Mouse (Mus musculus): ENCODE measurements at regions not wholly inside any gene's neighbourhood (a gene's known extent, or its start where the extent isn't known, plus 50 kb on each side); places are given as distances from the start of the nearest gene placed in this dataset.

DNA sequence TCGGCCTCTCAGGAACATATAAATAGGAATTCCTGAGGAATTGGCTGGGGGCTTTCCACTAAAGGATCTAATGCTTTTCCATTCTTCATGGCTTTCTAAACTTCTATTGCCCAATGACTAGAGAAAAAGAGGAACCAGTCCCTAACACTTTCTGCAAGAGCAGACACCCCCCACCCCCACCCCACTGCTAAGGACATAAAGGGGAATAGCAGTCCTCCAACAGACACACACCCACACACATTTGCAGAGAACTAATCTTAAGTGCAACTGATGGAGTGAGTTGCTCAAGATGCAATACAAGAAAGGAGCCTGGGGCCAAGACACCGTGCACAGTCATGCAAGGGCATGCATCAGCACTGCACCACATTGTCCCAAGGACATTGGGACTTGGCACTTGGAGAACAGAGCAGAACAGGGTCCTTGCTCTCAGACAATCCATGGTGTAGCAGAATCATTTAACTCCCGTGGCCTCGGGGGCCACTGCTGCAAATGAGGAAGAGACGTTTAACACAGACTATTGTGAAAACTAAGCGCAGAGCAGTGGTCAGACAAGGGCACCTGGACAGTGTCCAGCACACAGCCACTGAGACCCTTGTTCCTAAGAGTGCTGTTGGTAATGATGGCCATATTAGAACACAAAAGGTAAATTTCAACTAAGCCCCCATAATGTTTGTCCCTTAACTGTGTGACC is 161.1 kb downstream of the Xpnpep1 start:
- Histone ChIP-seq H3K4me1 (ENCODE audit: control insufficient read depth in 1 of 2, insufficient read depth in 2 of 2, low read length in 2 of 2) (no peaks in the 10 kb centered on the region), H3K27me3 (ENCODE audit: control insufficient read depth in 1 of 2, insufficient read depth in 2 of 2, low read length in 2 of 2) (no peaks in the 10 kb centered on the region), H3K9ac (ENCODE audit: control insufficient read depth, low read depth, low read length, poor library complexity, severe bottlenecking) (no peak overlapping the region), H3K79me2 (ENCODE audit: control insufficient read depth, insufficient read depth, low read length, poor library complexity) (no peaks in the 10 kb centered on the region), H3K27ac (ENCODE audit: control insufficient read depth, low read depth, low read length) (no peak overlapping the region), H3K4me3 (ENCODE audit: control insufficient read depth in 1 of 2, insufficient read depth in 1 of 2, low read depth in 2 of 2, low read length in 2 of 2) (no peak overlapping the region), H3K9me3 (replicated peaks; ENCODE audit: insufficient read depth, low read length) (no peaks in the 10 kb centered on the region), H3K36me3 (ENCODE audit: control insufficient read depth in 1 of 2, insufficient read depth in 2 of 2, low read length in 2 of 2) (no peaks in the 10 kb centered on the region)
- TF ChIP-seq NRF1 (IDR thresholded peaks at IDR 0.05; ENCODE audit: insufficient read depth, low read depth, low read length, poor library complexity, severe bottlenecking) (no peak), MAX (IDR thresholded peaks at IDR 0.05; ENCODE audit: low read length) (no peak), ELF1 (IDR thresholded peaks at IDR 0.05; ENCODE audit: low read depth, low read length) (no peak), E2F4 (IDR thresholded peaks at IDR 0.05; ENCODE audit: borderline replicate concordance, low read depth, low read length) (no peak), MAZ (IDR thresholded peaks at IDR 0.05; ENCODE audit: low read depth, low read length) (no peak), UBTF (IDR thresholded peaks at IDR 0.05; ENCODE audit: borderline replicate concordance, insufficient read depth, low read depth, low read length) (no peak), POLR2A (IDR thresholded peaks at IDR 0.05; ENCODE audit: control insufficient read depth in 1 of 2, insufficient read depth in 1 of 2, low read depth in 1 of 2, low read length in 2 of 2, poor library complexity in 1 of 2) (no peak), CHD1 (IDR thresholded peaks at IDR 0.05; ENCODE audit: low read depth, low read length) (no peak), MYC (IDR thresholded peaks at IDR 0.05; ENCODE audit: low read depth, low read length) (no peak), CTCF (IDR thresholded peaks at IDR 0.05 in 2 of 3, conservative IDR thresholded peaks at IDR 0.05 in 1 of 3; ENCODE audit: control insufficient read depth in 1 of 3, insufficient read depth in 1 of 3, low read depth in 2 of 3, low read length in 3 of 3, poor library complexity in 1 of 3, severe bottlenecking in 1 of 3) (no peak), HCFC1 (IDR thresholded peaks at IDR 0.05; ENCODE audit: low read depth, low read length) (no peak), TAL1 (IDR thresholded peaks at IDR 0.05; ENCODE audit: low read length) (no peak), KAT2A (conservative IDR thresholded peaks at IDR 0.05; ENCODE audit: low read depth, low read length) (no peak), MYB (IDR thresholded peaks at IDR 0.05; ENCODE audit: low read depth, low read length) (no peak), NELFE (IDR thresholded peaks at IDR 0.05; ENCODE audit: low read depth, low read length) (no peak)
- peak; percentile 10 for DNase-seq (ENCODE audit: low read depth, low spot score)

DNA sequence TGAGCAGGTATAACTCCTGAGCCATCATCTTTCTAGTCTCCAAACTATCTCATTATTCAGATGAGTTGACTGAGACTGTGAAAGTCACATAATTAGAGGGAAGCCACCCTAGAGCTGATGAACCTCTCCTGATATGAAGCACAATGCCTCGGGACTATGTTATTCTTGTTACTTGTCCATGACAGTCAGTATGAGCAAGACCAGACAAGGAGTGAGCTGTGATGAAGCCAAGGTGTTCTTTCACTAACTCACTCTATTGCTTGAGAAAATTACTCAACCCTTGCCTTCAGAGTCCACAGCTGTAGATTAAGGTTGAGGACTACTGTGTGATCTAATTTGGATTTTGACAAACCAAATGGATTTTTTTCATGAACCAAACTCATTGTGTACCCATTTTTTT is 173.4 kb downstream of the Xpnpep1 start:
- TF ChIP-seq HCFC1 (IDR thresholded peaks at IDR 0.05; ENCODE audit: low read depth, low read length) (no peak), MXI1 (IDR thresholded peaks at IDR 0.05; ENCODE audit: low read depth, low read length) (no peak), ZNF384 (IDR thresholded peaks at IDR 0.05; ENCODE audit: low read depth, low read length) (no peak), ZMIZ1 (IDR thresholded peaks at IDR 0.05; ENCODE audit: low read depth, low read length) (no peak), MYB (IDR thresholded peaks at IDR 0.05; ENCODE audit: low read depth, low read length) (no peak), EP300 (IDR thresholded peaks at IDR 0.05; ENCODE audit: low read depth in 1 of 2, low read length in 2 of 2) (no peak), RCOR1 (IDR thresholded peaks at IDR 0.05; ENCODE audit: low read depth, low read length) (no peak), JUND (IDR thresholded peaks at IDR 0.05; ENCODE audit: low read depth, low read length) (no peak), GATA1 (IDR thresholded peaks at IDR 0.05; ENCODE audit: low read depth, low read length) (no peak), MYC (IDR thresholded peaks at IDR 0.05; ENCODE audit: low read depth, low read length) (no peak), MAFK (IDR thresholded peaks at IDR 0.05; ENCODE audit: borderline replicate concordance, low read depth, low read length) (no peak), CTCF (IDR thresholded peaks at IDR 0.05 in 2 of 3, conservative IDR thresholded peaks at IDR 0.05 in 1 of 3; ENCODE audit: control insufficient read depth in 1 of 3, insufficient read depth in 1 of 3, low read depth in 2 of 3, low read length in 3 of 3, poor library complexity in 1 of 3, severe bottlenecking in 1 of 3) (no peak), RAD21 (IDR thresholded peaks at IDR 0.05; ENCODE audit: low read depth, low read length) (no peak), USF1 (IDR thresholded peaks at IDR 0.05; ENCODE audit: low read depth, low read length) (no peak), ZC3H11A (IDR thresholded peaks at IDR 0.05; ENCODE audit: low read depth, low read length) (no peak), POLR2A (IDR thresholded peaks at IDR 0.05; ENCODE audit: control insufficient read depth in 1 of 2, insufficient read depth in 1 of 2, low read depth in 1 of 2, low read length in 2 of 2, poor library complexity in 1 of 2) (no peak), SMC3 (IDR thresholded peaks at IDR 0.05; ENCODE audit: low read depth, low read length) (no peak), E2F4 (IDR thresholded peaks at IDR 0.05; ENCODE audit: borderline replicate concordance, low read depth, low read length) (no peak), NELFE (IDR thresholded peaks at IDR 0.05; ENCODE audit: low read depth, low read length) (no peak)
- H3K4me3 ChIP-seq (ENCODE audit: control insufficient read depth in 1 of 2, insufficient read depth in 1 of 2, low read depth in 2 of 2, low read length in 2 of 2) = no peak overlapping the region
- DNase-seq (ENCODE audit: low read depth, low spot score) = no peak
- H3K27ac ChIP-seq (ENCODE audit: control insufficient read depth, low read depth, low read length) = no peak overlapping the region
- no peaks in the 10 kb centered on the region for H3K27me3 ChIP-seq (ENCODE audit: control insufficient read depth in 1 of 2, insufficient read depth in 2 of 2, low read length in 2 of 2)
- H3K9ac ChIP-seq (ENCODE audit: control insufficient read depth, low read depth, low read length, poor library complexity, severe bottlenecking) = no peak overlapping the region
- no peaks in the 10 kb centered on the region for H3K79me2 ChIP-seq (ENCODE audit: control insufficient read depth, insufficient read depth, low read length, poor library complexity)
- no peaks in the 10 kb centered on the region for H3K9me3 ChIP-seq (replicated peaks; ENCODE audit: insufficient read depth, low read length)
- no peaks in the 10 kb centered on the region for H3K4me1 ChIP-seq (ENCODE audit: control insufficient read depth in 1 of 2, insufficient read depth in 2 of 2, low read length in 2 of 2)
- no peaks in the 10 kb centered on the region for H3K36me3 ChIP-seq (ENCODE audit: control insufficient read depth in 1 of 2, insufficient read depth in 2 of 2, low read length in 2 of 2)
